Mouse (Mus musculus) liver, embryonic 11.5 days (tissue): Measurements from ENCODE around the gene Mettl25. TPM values are rescaled to one million over a fixed set of nuclear protein-coding genes. Genes with fewer than 3 reads are reported as not detected.

Experiments used
- ATAC-seq: fragments of 200-750 bp; cut with Nextera tagmentation; replicated peaks from 2 replicates; pipeline ENCODE4 v1.8.0; 2017; ENCODE audit warnings: moderate number of reproducible peaks, mild to moderate bottlenecking, moderate TSS enrichment, moderate library complexity; ENCODE audit not compliant: low FRiP score
- DNase-seq: peaks from one replicate; pipeline ENCODE4 v3.0.0-alpha.2; 2017; ENCODE audit warnings: low spot score
- H3K27ac ChIP-seq: fragments of 300-500 bp; sonication (generic); 2 replicates; pipeline ENCODE4 v1.5.1; 2014; ENCODE audit warnings: mild to moderate bottlenecking, low read depth, low read length, control low read depth
- H3K27me3 ChIP-seq: fragments of 300-500 bp; sonication (generic); replicated peaks from 2 replicates; pipeline ENCODE4 v1.6.1; 2014; ENCODE audit warnings: low read length, mixed read lengths; ENCODE audit not compliant: control insufficient read depth, insufficient read depth
- H3K36me3 ChIP-seq: fragments of 300-500 bp; sonication (generic); 2 replicates; pipeline ENCODE4 v1.6.1; 2014; ENCODE audit warnings: mild to moderate bottlenecking, low read length, moderate library complexity, mixed read lengths; ENCODE audit not compliant: control insufficient read depth, insufficient read depth
- H3K4me1 ChIP-seq: fragments of 300-500 bp; sonication (generic); replicated peaks from 2 replicates; pipeline ENCODE4 v1.6.1; 2014; ENCODE audit warnings: low read length, mixed read lengths; ENCODE audit not compliant: control insufficient read depth, insufficient read depth
- H3K4me2 ChIP-seq: fragments of 300-500 bp; sonication (generic); 2 replicates; pipeline ENCODE4 v1.6.1; 2014; ENCODE audit warnings: mild to moderate bottlenecking, control low read depth, moderate library complexity
- H3K4me3 ChIP-seq: fragments of 300-500 bp; sonication (generic); 2 replicates; pipeline ENCODE4 v1.5.1; 2014; ENCODE audit warnings: low read depth, low read length, control low read depth
- H3K9ac ChIP-seq: fragments of 300-500 bp; sonication (generic); 2 replicates; pipeline ENCODE4 v1.6.1; 2014; ENCODE audit warnings: low read depth, low read length, control low read depth
- H3K9me3 ChIP-seq: fragments of 300-500 bp; sonication (generic); 2 replicates; pipeline ENCODE4 v1.6.1; 2016; ENCODE audit warnings: low read length, inconsistent platforms, mixed read lengths; ENCODE audit not compliant: control insufficient read depth
- WGBS: fragments of 180-500 bp; shearing (Covaris S2); extraction: QIAGEN DNeasy Blood & Tissue Kit; methylation state at CpG from one replicate; pipeline ENCODE4 v1.1.7; 2014; 5-methylcytosine and 5-hydroxymethylcytosine counted together
- polyA plus RNA-seq: library from polyadenylated mRNA; unstranded; fragments of >200 nt; fragmentation: Nextera tagmentation; extraction: Ambion mirVana; gene quantifications from 2 replicates; pipeline ENCODE4 v1.2.1, GENCODE M21; 2014

The Mettl25 gene
- polyA plus RNA-seq, 1 experiment from 2014 or later = 13.3 TPM

DNA sequence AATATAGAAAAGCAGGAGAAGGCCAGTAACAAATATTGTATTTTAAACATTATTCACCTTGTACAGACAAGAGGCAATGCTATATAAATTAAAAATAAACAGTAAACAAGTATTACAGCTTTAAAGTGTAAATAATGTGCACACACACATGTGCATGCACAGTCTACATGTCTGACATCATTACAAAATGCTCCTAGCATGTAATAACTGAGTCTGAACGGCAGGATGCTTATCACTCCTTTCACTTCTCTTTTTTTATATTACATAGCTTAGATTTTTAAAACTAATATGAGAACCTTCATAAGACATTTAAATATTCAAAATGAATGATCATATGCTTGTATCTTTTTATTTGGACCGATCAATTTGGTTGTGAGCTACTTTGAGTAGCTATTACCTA lies 77.2 kb downstream of the Mettl25 start:
- Histone ChIP-seq H3K4me1 (no peaks in the 10 kb centered on the region), H3K27ac (no peak overlapping the region), H3K9ac (no peak overlapping the region), H3K9me3 (no peaks in the 10 kb centered on the region), H3K36me3 (no peaks in the 10 kb centered on the region), H3K4me2 (no peak overlapping the region), H3K4me3 (no peak overlapping the region), H3K27me3 (no peaks in the 10 kb centered on the region)
- DNase-seq (no peak), ATAC-seq (no peak)
- 76% methylated on average over 2 of the region's 2 CpGs for WGBS

DNA sequence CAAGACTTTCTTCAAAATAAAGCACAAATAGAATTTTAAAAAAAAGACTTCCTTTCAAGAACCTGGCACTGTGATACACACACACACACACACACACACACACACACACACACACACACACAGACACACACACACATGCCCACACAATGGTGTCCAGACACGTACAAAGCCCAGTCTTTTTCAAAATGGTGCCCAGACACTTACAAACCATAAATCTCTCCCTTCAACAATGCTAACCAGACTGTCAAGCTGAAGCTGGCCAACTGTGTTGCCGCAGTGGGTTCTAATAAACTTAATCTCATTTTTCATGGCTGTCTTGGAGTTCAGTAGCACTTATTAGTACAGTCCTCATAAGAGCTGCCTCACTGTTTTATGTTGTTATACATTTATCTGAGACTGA lies 80.7 kb downstream of the Mettl25 start:
- H3K4me1 ChIP-seq = no peaks in the 10 kb centered on the region
- no peak overlapping the region for H3K4me2 ChIP-seq
- ATAC-seq (no peak), DNase-seq (no peak)
- H3K4me3 ChIP-seq = no peak overlapping the region
- no peak overlapping the region for H3K9ac ChIP-seq
- H3K27ac ChIP-seq = no peak overlapping the region
- 85% methylated on average over 2 of the region's 2 CpGs for WGBS
- no peaks in the 10 kb centered on the region for H3K9me3 ChIP-seq
- no peaks in the 10 kb centered on the region for H3K27me3 ChIP-seq
- H3K36me3 ChIP-seq = no peaks in the 10 kb centered on the region

DNA sequence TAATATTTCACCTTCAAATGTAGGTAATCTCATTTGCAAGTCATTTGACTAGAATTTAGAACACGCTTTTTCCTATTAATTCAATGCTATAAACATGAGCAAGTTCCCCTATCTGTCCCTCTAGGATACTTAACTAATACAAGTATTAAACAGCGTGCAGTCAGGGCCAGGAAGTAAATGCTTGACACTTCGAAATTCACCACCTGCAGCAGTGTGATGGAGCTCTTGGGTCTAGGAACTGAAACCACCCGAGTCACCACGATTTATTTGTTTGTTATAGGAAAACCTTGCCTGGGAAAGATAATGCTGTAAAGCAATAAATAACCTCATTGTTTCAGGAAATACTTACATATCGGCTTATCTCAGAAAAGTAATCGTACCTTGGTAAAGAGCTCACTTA lies 81.1 kb downstream of the Mettl25 start:
- no peak overlapping the region for H3K9ac ChIP-seq
- no peaks in the 10 kb centered on the region for H3K27me3 ChIP-seq
- ATAC-seq (no peak), DNase-seq (no peak)
- no peaks in the 10 kb centered on the region for H3K9me3 ChIP-seq
- no peak overlapping the region for H3K4me2 ChIP-seq
- no peak overlapping the region for H3K27ac ChIP-seq
- WGBS = 67% methylated on average over 7 of the region's 7 CpGs
- no peaks in the 10 kb centered on the region for H3K36me3 ChIP-seq
- no peaks in the 10 kb centered on the region for H3K4me1 ChIP-seq
- no peak overlapping the region for H3K4me3 ChIP-seq

DNA sequence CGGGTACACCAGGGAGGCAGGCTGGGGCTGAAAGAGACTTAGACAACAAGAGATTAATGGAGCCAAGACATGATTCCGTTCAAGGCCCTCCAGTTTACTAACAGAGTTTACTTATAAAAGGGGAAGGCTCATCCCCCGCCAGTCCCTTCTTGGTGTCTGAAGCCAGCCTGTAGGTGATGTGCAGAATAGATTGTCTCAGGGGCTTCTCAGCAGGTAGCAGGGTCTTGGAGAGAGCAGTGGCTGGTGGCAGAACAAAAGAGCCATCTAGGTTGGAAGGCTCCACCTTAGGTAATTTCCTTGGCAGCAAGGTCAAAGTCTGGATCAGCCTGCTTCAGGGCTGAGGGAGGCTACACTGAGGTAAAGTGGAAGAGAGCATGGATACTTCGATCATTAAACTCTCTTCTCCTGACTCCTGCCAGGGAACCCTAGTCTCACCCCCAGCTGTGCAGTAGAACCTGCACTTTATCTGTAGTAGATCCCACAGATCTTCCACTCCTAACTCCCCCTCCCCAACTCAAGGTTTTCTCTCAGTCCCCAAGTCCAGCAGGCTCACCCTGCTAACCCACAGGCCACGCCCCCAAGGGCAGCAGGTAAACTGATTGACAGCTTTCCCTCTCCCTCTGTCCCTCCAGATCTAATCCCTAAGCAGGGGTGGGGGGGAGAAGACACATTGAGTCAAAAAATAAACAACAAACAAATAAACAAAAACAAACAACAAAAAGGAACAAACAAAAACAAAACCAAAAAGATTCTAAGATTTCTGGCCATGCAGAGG lies 87.2 kb downstream of the Mettl25 start:
- H3K4me3 ChIP-seq = no peak overlapping the region
- H3K27me3 ChIP-seq = no peaks in the 10 kb centered on the region
- ATAC-seq (no peak), DNase-seq (no peak)
- H3K9ac ChIP-seq = no peak overlapping the region
- no peaks in the 10 kb centered on the region for H3K9me3 ChIP-seq
- H3K4me2 ChIP-seq = no peak overlapping the region
- H3K4me1 ChIP-seq = no peaks in the 10 kb centered on the region
- no peaks in the 10 kb centered on the region for H3K36me3 ChIP-seq
- WGBS = 73% methylated on average over 5 of the region's 5 CpGs
- no peak overlapping the region for H3K27ac ChIP-seq

GRCm38 (mm10) chr10:105746019-105746418 lies 95.2 kb downstream of the Mettl25 start:
- H3K4me3 ChIP-seq = no peak overlapping the region
- H3K4me1 ChIP-seq = no peaks in the 10 kb centered on the region
- ATAC-seq (no peak), DNase-seq (no peak)
- H3K4me2 ChIP-seq = no peak overlapping the region
- H3K27me3 ChIP-seq = no peaks in the 10 kb centered on the region
- 65% methylated on average over 1 of the region's 1 CpGs for WGBS
- no peak overlapping the region for H3K27ac ChIP-seq
- H3K9ac ChIP-seq = no peak overlapping the region
- H3K36me3 ChIP-seq = no peaks in the 10 kb centered on the region
- H3K9me3 ChIP-seq = no peaks in the 10 kb centered on the region

DNA sequence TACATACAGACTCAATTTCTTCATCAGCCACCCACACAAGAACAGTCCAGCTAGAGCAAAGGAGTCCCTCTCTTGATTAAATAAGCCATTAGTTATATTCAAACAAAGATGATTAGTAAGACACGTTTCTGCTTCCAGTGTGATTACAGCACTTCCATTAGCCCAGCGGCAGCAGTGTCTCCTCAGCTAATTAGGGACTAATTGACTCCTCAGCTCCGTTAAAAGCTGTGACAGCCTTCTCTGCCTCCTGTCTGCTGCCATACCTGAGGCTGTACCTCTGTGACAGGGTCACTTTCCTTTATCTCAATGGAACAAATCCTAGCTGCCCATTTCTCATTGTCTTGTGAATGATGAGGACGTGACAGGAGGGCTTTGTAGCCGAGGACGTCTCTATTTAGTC lies 99.4 kb downstream of the Mettl25 start:
- no peak for ATAC-seq
- H3K9me3 ChIP-seq = no peaks in the 10 kb centered on the region
- no peak overlapping the region for H3K9ac ChIP-seq
- no peaks in the 10 kb centered on the region for H3K27me3 ChIP-seq
- no peaks in the 10 kb centered on the region for H3K4me1 ChIP-seq
- H3K4me2 ChIP-seq = no peak overlapping the region
- no peaks in the 10 kb centered on the region for H3K36me3 ChIP-seq
- 63% methylated on average over 6 of the region's 6 CpGs for WGBS
- H3K4me3 ChIP-seq = no peak overlapping the region
- DNase-seq = no peak
- no peak overlapping the region for H3K27ac ChIP-seq

GRCm38 (mm10) chr10:105738942-105739341 lies 102.2 kb downstream of the Mettl25 start:
- ATAC-seq (no peak), DNase-seq (no peak)
- Histone ChIP-seq H3K27ac (no peak overlapping the region), H3K4me2 (no peak overlapping the region), H3K4me1 (no peaks in the 10 kb centered on the region), H3K9ac (no peak overlapping the region), H3K4me3 (no peak overlapping the region), H3K9me3 (no peaks in the 10 kb centered on the region), H3K27me3 (no peaks in the 10 kb centered on the region), H3K36me3 (no peaks in the 10 kb centered on the region)
- WGBS = 70% methylated on average over 5 of the region's 5 CpGs

- ATAC-seq = no peak
- Histone ChIP-seq H3K27me3 (no peaks in the 10 kb centered on the region), H3K36me3 (no peaks in the 10 kb centered on the region), H3K4me2 (no peak overlapping the region), H3K4me3 (no peak overlapping the region), H3K9ac (no peak overlapping the region), H3K27ac (no peak overlapping the region), H3K9me3 (no peaks in the 10 kb centered on the region), H3K4me1 (no peaks in the 10 kb centered on the region)
- DNase-seq = no peak
- WGBS = 75% methylated on average over 2 of the region's 2 CpGs
Measured at GRCm38 (mm10) chr10:105727798-105728197, 113.4 kb downstream of the Mettl25 start.

GRCm38 (mm10) chr10:105727353-105727752 lies 113.8 kb downstream of the Mettl25 start:
- Histone ChIP-seq H3K4me3 (no peak overlapping the region), H3K9me3 (no peaks in the 10 kb centered on the region), H3K27ac (no peak overlapping the region), H3K27me3 (no peaks in the 10 kb centered on the region), H3K9ac (no peak overlapping the region), H3K4me2 (no peak overlapping the region), H3K4me1 (no peaks in the 10 kb centered on the region), H3K36me3 (no peaks in the 10 kb centered on the region)
- no peak for DNase-seq
- ATAC-seq = no peak
- WGBS = 69% methylated on average over 6 of the region's 6 CpGs
